In genomic region chr6:92153774-92154173, GRCm38 (mm10) we compare ENCODE assay signal across 18 mouse cellular contexts. TPM values are rescaled to one million over a fixed set of nuclear protein-coding genes. Genes with fewer than 3 reads are reported as not detected.
DNase-seq lines count a peak whose midpoint lies in the region; ATAC-seq and TF ChIP-seq lines count a peak whose summit lies in the region.
"Had no signal": no experiment of that assay in that cellular context is flagged by ENCODE, and none has a peak within 500 bp of the region (broad histone marks: within the 10 kb centered on the region; RNA-seq: fewer than 3 reads in every experiment).

No protein-coding gene starts in this region.

- peak; percentile 58 for DNase-seq in heart, postnatal 0 days (ENCODE audit: low spot score)
- DNase-seq in heart, adult 8-10 months (ENCODE audit: low spot score), result no peak
- DNase-seq in lung, embryonic 14.5 days, result peak; percentile 4
- no peak for DNase-seq in lung, postnatal 36 days
- peak; percentile 38 for DNase-seq in lung, postnatal 10 days
- no peak for DNase-seq in lung, postnatal 25 days (ENCODE audit: low spot score)
- DNase-seq in skeletal muscle tissue, adult 2 months (ENCODE audit: low read depth, low spot score), result peak; percentile 18
- no peak for DNase-seq in frontal cortex, postnatal 10 days (ENCODE audit: low spot score in 2 of 2)
- DNase-seq: adrenal gland, adult 8-10 months; adrenal gland, postnatal 36 days; cerebellum, adult 2 months; cerebellum, postnatal 10 days; forebrain, postnatal 0 days; heart, postnatal 36 days had no signal

- ATAC-seq in heart, postnatal 0 days (ENCODE audit: insufficient read depth, low read depth), result peak; percentile 39; the same call in 1 of the 2 replicates
- no peak for ATAC-seq in lung, embryonic 14.5 days (ENCODE audit: insufficient read depth)
- ATAC-seq: forebrain, embryonic 13.5 days; forebrain, postnatal 0 days; hindbrain, embryonic 16.5 days had no signal

- H3K4me2 ChIP-seq in heart, postnatal 0 days (ENCODE audit: low read depth, low read length), result no peak overlapping the region
- H3K4me2 ChIP-seq in lung, embryonic 14.5 days, result no peak overlapping the region
- H3K4me2 ChIP-seq: forebrain, embryonic 13.5 days; hindbrain, embryonic 12.5 days had no signal

- no peaks in the 10 kb centered on the region for H3K9me3 ChIP-seq in heart, postnatal 0 days (replicated peaks; ENCODE audit: control insufficient read depth, low read length)
- no peaks in the 10 kb centered on the region for H3K9me3 ChIP-seq in lung, embryonic 14.5 days (ENCODE audit: low read depth, low read length)
- H3K9me3 ChIP-seq: embryonic facial prominence, embryonic 10.5 days; forebrain, embryonic 13.5 days; hindbrain, embryonic 12.5 days had no signal

- peaks cover 92% of the 10 kb centered on the region for H3K36me3 ChIP-seq in heart, postnatal 0 days (replicated peaks; ENCODE audit: control insufficient read depth, insufficient read depth, low read length)
- peaks cover 84% of the 10 kb centered on the region for H3K36me3 ChIP-seq in lung, embryonic 14.5 days (ENCODE audit: insufficient read depth)

- H3K9ac ChIP-seq in heart, postnatal 0 days (replicated peaks; ENCODE audit: low read depth, low read length), result no peak overlapping the region
- no peak overlapping the region for H3K9ac ChIP-seq in lung, embryonic 14.5 days
- H3K9ac ChIP-seq: forebrain, embryonic 13.5 days; forebrain, postnatal 0 days; hindbrain, embryonic 12.5 days had no signal

- no peak for TF ChIP-seq CTCF in heart, postnatal 0 days (IDR thresholded peaks at IDR 0.05; ENCODE audit: low read depth)
- no peak for TF ChIP-seq CTCF in lung, embryonic 14.5 days (IDR thresholded peaks at IDR 0.05; ENCODE audit: low read depth)

- no peaks in the 10 kb centered on the region for H3K27me3 ChIP-seq in heart, postnatal 0 days (ENCODE audit: control insufficient read depth, insufficient read depth, low read length)
- H3K27me3 ChIP-seq in lung, embryonic 14.5 days (ENCODE audit: insufficient read depth, low read length), result no peaks in the 10 kb centered on the region
- H3K27me3 ChIP-seq: forebrain, embryonic 13.5 days; hindbrain, embryonic 12.5 days had no signal

- H3K4me3 ChIP-seq in heart, postnatal 0 days (ENCODE audit: low read depth, low read length), result no peak overlapping the region
- no peak overlapping the region for H3K4me3 ChIP-seq in lung, embryonic 14.5 days (ENCODE audit: low read depth, low read length)
- H3K4me3 ChIP-seq: embryonic facial prominence, embryonic 10.5 days; forebrain, embryonic 13.5 days; hindbrain, embryonic 12.5 days had no signal

- no peak for TF ChIP-seq EP300 in heart, postnatal 0 days (IDR thresholded peaks at IDR 0.05; ENCODE audit: low read depth)

- 26% methylated on average over 1 of the region's 1 CpGs for WGBS in heart, postnatal 0 days
- 46% methylated on average over 1 of the region's 1 CpGs for WGBS in lung, embryonic 14.5 days

- H3K4me1 ChIP-seq in heart, postnatal 0 days (ENCODE audit: control insufficient read depth, insufficient read depth), result peaks cover 11% of the 10 kb centered on the region; the same call in 1 of the 2 replicates
- H3K4me1 ChIP-seq in lung, embryonic 14.5 days (ENCODE audit: insufficient read depth), result no peaks in the 10 kb centered on the region
- H3K4me1 ChIP-seq: embryonic facial prominence, embryonic 10.5 days; forebrain, embryonic 13.5 days; hindbrain, embryonic 12.5 days had no signal

- no peak overlapping the region; the same call in 1 of the 2 replicates for H3K27ac ChIP-seq in heart, postnatal 0 days (ENCODE audit: low read depth)
- no peak overlapping the region for H3K27ac ChIP-seq in lung, embryonic 14.5 days (ENCODE audit: low read depth)
- H3K27ac ChIP-seq: embryonic facial prominence, embryonic 10.5 days; forebrain, embryonic 13.5 days; hindbrain, embryonic 12.5 days had no signal

RNA-seq across cellular contexts. Expression of gene Mrps25, which starts 30.1 kb away (rescaled TPM):
- total RNA-seq in heart, postnatal 0 days (2014; rRNA removed; ENCODE audit: low replicate concordance), result 11.6 and 19.8 TPM in 2 replicates
- polyA plus RNA-seq in heart, postnatal 0 days (2015; fragmentation: Nextera tagmentation; extraction: Ambion mirVana), result 73.0 and 79.5 TPM in 2 replicates
- 10 to 100 TPM; 67.1 to 86.9 (median 71.9) TPM for total RNA-seq in heart, adult 8-10 months (2022)
- 71.6 and 73.1 TPM in 2 replicates for polyA plus RNA-seq in lung, embryonic 14.5 days (2014; fragmentation: Nextera tagmentation; extraction: Ambion mirVana)

Comparison
In these comparisons a context has a peak if more than half of its experiments do, and no peak if none do; other contexts are left out.
1. DNase-seq: peak in heart, postnatal 0 days (single experiment), lung, embryonic 14.5 days (single experiment), lung, postnatal 10 days (single experiment) and skeletal muscle tissue, adult 2 months (single experiment); none in heart, adult 8-10 months (single experiment), lung, postnatal 36 days (single experiment), lung, postnatal 25 days (single experiment) and frontal cortex, postnatal 10 days (0 of 2).